Mouse (Mus musculus): Measurements from ENCODE around the gene Vmn1r214. TPM values are rescaled to one million over a fixed set of nuclear protein-coding genes. Genes with fewer than 3 reads are reported as not detected.
A peak's percentile ranks its signal among the peaks of the same experiment; 100 is the strongest.

The Vmn1r214 gene
- not detected in 2 replicates for polyA plus RNA-seq (2014; fragmentation: Nextera tagmentation; extraction: Ambion mirVana)

DNA sequence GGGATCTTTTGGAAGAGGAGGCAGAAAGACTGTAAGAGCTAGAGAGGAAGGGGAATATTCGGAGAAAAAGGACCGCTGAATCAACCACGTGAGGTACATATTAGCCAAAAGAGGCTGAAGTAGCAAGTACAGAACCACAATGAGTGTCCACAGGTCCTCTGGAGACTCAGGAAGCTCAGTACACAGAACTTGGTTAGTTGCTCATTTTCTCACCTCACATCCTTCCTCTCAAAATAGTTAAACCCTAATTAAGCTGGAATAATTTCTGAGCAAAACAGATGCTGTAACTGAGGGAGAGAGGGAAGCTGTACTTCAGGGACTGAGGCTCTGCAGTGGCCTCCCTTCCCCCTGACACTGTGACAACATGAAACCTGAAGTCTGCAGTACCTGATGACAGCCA, at the start of gene Vmn1r214:
Gene Vmn1r214 (plus strand): TSS at position 301 of the 400 bp plus-strand sequence.
- whole genome bisulfite sequencing = 90% methylated on average over 3 of the region's 3 CpGs

DNA sequence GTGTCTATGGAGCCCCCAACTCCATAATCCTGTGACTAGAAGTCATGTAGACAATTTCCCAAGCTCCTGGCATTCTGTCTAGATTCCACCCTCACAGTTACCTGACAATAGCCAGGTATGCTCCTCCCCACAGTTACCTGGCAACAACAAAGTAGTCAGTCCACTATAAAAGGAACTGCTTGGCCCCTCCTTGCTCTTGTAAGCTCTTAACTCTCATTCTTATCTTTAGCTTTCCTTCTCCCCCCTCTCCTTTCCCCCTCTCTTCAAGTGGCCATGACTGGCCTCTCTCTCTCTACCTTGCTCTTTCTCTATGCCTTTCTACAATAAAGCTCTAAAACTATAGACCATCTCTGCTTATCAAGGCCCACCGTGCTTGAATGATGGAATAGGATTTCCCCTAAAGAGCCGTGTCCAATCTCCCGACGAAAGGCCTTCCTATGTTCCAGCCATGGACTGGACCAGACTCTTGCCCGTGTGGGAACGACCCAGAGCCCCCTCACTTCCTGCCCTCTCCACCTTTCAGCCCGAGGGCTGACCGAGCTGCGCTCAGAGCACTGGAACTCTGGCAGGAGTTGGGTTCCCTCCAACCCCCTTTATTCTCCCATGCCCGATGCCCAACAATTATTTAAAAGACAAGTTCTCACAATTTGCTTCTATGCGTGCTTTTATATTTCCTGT, 39.9 kb upstream of the Vmn1r214 start:
- Histone ChIP-seq H3K4me3 (ENCODE audit: low read depth, low read length) (no peak overlapping the region), H3K4me2 (no peak overlapping the region), H3K27ac (ENCODE audit: low read depth) (no peak overlapping the region), H3K9ac (no peak overlapping the region), H3K9me3 (ENCODE audit: low read depth, low read length) (no peaks in the 10 kb centered on the region), H3K4me1 (ENCODE audit: insufficient read depth) (no peaks in the 10 kb centered on the region), H3K36me3 (ENCODE audit: insufficient read depth) (no peaks in the 10 kb centered on the region), H3K27me3 (ENCODE audit: insufficient read depth, low read length) (no peaks in the 10 kb centered on the region)
- DNase-seq = peak; percentile 6
- 57% methylated on average over 11 of the region's 11 CpGs for WGBS
- peak; percentile 65; the same call in 1 of the 2 replicates for ATAC-seq (ENCODE audit: insufficient read depth)
- TF ChIP-seq CTCF (IDR thresholded peaks at IDR 0.05; ENCODE audit: low read depth) = no peak

More for the DNA sequence above, at the start of gene Vmn1r214:
- Histone ChIP-seq H3K27ac (ENCODE audit: low read depth) (no peak within 1 kb of the TSS), H3K9me3 (ENCODE audit: low read depth, low read length) (no peaks in the 10 kb centered on the region), H3K4me2 (no peak within 1 kb of the TSS), H3K4me3 (ENCODE audit: low read depth, low read length) (no peak within 1 kb of the TSS), H3K36me3 (ENCODE audit: insufficient read depth) (no peaks in the 10 kb centered on the region), H3K9ac (no peak within 1 kb of the TSS), H3K4me1 (ENCODE audit: insufficient read depth) (no peaks in the 10 kb centered on the region), H3K27me3 (ENCODE audit: insufficient read depth, low read length) (no peaks in the 10 kb centered on the region)
- ATAC-seq (ENCODE audit: insufficient read depth) = no peak
- TF ChIP-seq CTCF (IDR thresholded peaks at IDR 0.05; ENCODE audit: low read depth) = no peak
- DNase-seq = no peak

DNA sequence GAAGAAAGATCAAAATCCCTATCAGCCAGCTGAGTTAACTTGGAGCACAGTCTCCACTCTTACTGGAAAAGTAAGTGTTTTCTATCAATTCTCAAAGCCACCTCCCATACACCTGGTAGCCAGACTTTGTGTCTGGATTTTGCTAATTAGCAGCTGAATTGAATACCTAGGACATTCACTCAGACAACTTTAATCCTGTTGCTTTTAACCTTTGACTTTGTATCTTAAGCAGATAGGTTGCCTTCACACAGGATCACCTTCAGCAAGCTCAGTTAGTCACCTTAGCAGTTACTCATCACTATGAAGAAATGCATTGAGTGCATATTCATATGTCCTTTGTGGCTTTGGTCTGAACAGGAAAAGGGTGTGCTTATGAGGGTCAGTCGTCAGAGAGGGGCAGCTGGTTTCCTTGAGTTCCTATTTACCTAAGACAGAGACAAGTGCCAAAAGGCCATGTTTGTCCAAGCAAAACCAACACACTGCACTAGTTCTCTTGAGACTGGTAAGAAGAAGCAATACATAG, 38.0 kb upstream of the Vmn1r214 start:
- Histone ChIP-seq H3K27ac (ENCODE audit: low read depth) (no peak overlapping the region), H3K9me3 (ENCODE audit: low read depth, low read length) (no peaks in the 10 kb centered on the region), H3K4me3 (ENCODE audit: low read depth, low read length) (no peak overlapping the region), H3K4me2 (no peak overlapping the region), H3K9ac (no peak overlapping the region), H3K36me3 (ENCODE audit: insufficient read depth) (no peaks in the 10 kb centered on the region), H3K4me1 (ENCODE audit: insufficient read depth) (no peaks in the 10 kb centered on the region), H3K27me3 (ENCODE audit: insufficient read depth, low read length) (no peaks in the 10 kb centered on the region)
- no peak for DNase-seq
- WGBS = 29% methylated on average over 1 of the region's 1 CpGs
- no peak for TF ChIP-seq CTCF (IDR thresholded peaks at IDR 0.05; ENCODE audit: low read depth)
- ATAC-seq (ENCODE audit: insufficient read depth) = no peak

DNA sequence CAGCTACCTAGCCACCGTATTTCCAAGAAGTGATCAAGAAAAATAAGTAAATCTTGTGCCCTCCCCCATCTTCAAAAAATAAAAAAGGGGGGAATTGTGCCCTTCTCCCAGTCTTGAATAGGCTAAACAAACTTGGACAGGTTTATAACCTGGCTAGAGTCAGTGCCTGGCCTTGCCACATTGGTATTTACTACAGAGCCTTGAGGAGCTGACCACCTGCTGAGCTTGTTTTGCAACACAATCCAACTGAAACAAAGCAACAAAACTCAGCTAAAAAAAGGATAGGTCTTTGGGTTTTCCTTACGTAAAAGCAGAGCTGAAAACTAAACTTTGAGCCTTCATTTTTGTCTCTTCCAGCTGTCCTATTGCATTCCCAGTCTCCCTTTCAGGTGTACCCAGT, 37.5 kb upstream of the Vmn1r214 start:
- Histone ChIP-seq H3K27ac (ENCODE audit: low read depth) (no peak overlapping the region), H3K9ac (no peak overlapping the region), H3K9me3 (ENCODE audit: low read depth, low read length) (no peaks in the 10 kb centered on the region), H3K36me3 (ENCODE audit: insufficient read depth) (no peaks in the 10 kb centered on the region), H3K27me3 (ENCODE audit: insufficient read depth, low read length) (no peaks in the 10 kb centered on the region), H3K4me2 (no peak overlapping the region), H3K4me1 (ENCODE audit: insufficient read depth) (no peaks in the 10 kb centered on the region), H3K4me3 (ENCODE audit: low read depth, low read length) (no peak overlapping the region)
- 62% methylated on average over 2 of the region's 2 CpGs for WGBS
- DNase-seq (no peak), ATAC-seq (ENCODE audit: insufficient read depth) (no peak)
- TF ChIP-seq CTCF (IDR thresholded peaks at IDR 0.05; ENCODE audit: low read depth) = no peak

DNA sequence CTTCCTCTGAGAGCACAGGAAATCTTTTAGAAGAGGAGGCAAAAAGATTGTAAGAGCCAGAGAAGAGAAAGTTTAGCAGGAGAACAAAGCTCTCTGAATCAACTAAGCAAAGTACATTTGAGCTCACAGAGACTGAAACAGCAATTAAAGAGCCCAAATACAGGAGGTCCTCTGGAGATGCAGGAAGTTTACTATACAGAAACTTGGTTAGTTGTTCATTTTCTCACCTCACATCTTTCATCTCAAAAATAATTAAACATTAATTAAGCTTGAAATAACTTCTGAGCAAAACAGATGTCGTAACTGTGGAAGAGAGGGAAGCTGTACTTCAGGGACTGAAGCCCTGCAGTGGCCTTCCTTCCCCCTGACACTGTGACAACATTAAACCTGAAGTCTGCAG, 22.9 kb upstream of the Vmn1r214 start, which contains the start of gene Vmn1r213:
Gene Vmn1r213 (plus strand): TSS at position 301 of the 400 bp plus-strand sequence.
- TF ChIP-seq CTCF (IDR thresholded peaks at IDR 0.05; ENCODE audit: low read depth) = no peak
- Histone ChIP-seq H3K4me1 (ENCODE audit: insufficient read depth) (no peaks in the 10 kb centered on the region), H3K27me3 (ENCODE audit: insufficient read depth, low read length) (no peaks in the 10 kb centered on the region), H3K36me3 (ENCODE audit: insufficient read depth) (no peaks in the 10 kb centered on the region), H3K4me2 (no peak within 1 kb of the TSS), H3K4me3 (ENCODE audit: low read depth, low read length) (no peak within 1 kb of the TSS), H3K9ac (no peak within 1 kb of the TSS), H3K27ac (ENCODE audit: low read depth) (no peak within 1 kb of the TSS), H3K9me3 (ENCODE audit: low read depth, low read length) (no peaks in the 10 kb centered on the region)
- ATAC-seq (ENCODE audit: insufficient read depth) (no peak), DNase-seq (no peak)
- 70% methylated on average over 1 of the region's 1 CpGs for WGBS

DNA sequence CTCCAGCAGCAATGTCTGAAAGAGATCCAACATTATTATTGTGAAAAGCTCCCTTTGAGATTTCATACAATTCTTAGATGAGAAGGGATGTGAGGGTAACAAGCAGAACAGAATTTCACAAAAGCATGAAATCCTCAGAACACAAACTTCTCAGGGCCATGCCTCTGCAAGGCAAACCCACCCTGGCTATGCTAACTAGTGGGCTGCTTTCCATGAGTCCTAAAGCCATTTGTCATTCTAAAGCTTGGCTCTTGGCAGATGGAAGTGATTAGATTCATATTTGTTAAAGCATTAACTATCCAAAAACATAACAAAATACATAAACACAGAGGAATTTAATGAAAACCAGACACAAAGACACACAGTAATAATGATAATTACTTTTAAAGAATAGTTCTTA, 12.1 kb upstream of the Vmn1r214 start:
- no peak overlapping the region for H3K4me2 ChIP-seq
- H3K27me3 ChIP-seq (ENCODE audit: insufficient read depth, low read length) = no peaks in the 10 kb centered on the region
- no peak for TF ChIP-seq CTCF (IDR thresholded peaks at IDR 0.05; ENCODE audit: low read depth)
- no peaks in the 10 kb centered on the region for H3K9me3 ChIP-seq (ENCODE audit: low read depth, low read length)
- no peak overlapping the region for H3K4me3 ChIP-seq (ENCODE audit: low read depth, low read length)
- H3K36me3 ChIP-seq (ENCODE audit: insufficient read depth) = no peaks in the 10 kb centered on the region
- H3K4me1 ChIP-seq (ENCODE audit: insufficient read depth) = no peaks in the 10 kb centered on the region
- H3K9ac ChIP-seq = no peak overlapping the region
- no peak overlapping the region for H3K27ac ChIP-seq (ENCODE audit: low read depth)
- ATAC-seq (ENCODE audit: insufficient read depth) = no peak
- DNase-seq = no peak

DNA sequence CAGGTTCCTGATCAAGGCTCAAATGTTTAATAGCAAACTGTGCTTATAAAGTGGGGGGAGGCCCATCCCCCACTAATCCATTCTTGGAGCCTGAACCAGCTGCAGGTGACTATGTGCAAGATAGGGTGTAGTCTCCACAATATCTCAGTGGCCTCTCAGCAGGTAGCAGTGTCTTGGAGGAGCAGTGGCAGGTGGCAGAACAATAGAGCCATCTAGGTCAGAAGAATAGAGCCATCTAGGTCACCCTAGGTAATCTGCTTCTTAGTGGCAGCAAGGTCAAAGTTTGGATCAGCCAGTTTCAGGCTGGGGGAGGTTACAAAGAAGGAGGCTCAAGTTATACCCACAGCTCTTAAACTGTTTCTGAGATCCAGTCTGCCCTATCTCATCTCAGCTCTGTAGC, 5.4 kb upstream of the Vmn1r214 start:
- DNase-seq (no peak), ATAC-seq (ENCODE audit: insufficient read depth) (no peak)
- TF ChIP-seq CTCF (IDR thresholded peaks at IDR 0.05; ENCODE audit: low read depth) = no peak
- no peaks in the 10 kb centered on the region for H3K9me3 ChIP-seq (ENCODE audit: low read depth, low read length)
- H3K9ac ChIP-seq = no peak overlapping the region
- H3K4me3 ChIP-seq (ENCODE audit: low read depth, low read length) = no peak overlapping the region
- no peaks in the 10 kb centered on the region for H3K27me3 ChIP-seq (ENCODE audit: insufficient read depth, low read length)
- H3K4me1 ChIP-seq (ENCODE audit: insufficient read depth) = no peaks in the 10 kb centered on the region
- H3K4me2 ChIP-seq = no peak overlapping the region
- H3K36me3 ChIP-seq (ENCODE audit: insufficient read depth) = no peaks in the 10 kb centered on the region
- no peak overlapping the region for H3K27ac ChIP-seq (ENCODE audit: low read depth)
